Mouse (Mus musculus) midbrain, embryonic 13.5 days (tissue): ENCODE measurements around the gene Dnttip1. TPM values are rescaled to one million over a fixed set of nuclear protein-coding genes. Genes with fewer than 3 reads are reported as not detected.

Experiments
- ATAC-seq: fragments of 200-750 bp; cut with Nextera tagmentation; 2 replicates; pipeline ENCODE4 v1.8.0; 2017; ENCODE audit warnings: mild to moderate bottlenecking, moderate TSS enrichment, moderate library complexity
- H3K27ac ChIP-seq: fragments of 300-500 bp; sonication (generic); 2 replicates; pipeline ENCODE4 v1.5.1; 2015; ENCODE audit warnings: inconsistent platforms, mild to moderate bottlenecking, moderate library complexity
- H3K27me3 ChIP-seq: fragments of 300-500 bp; sonication (generic); 2 replicates; pipeline ENCODE4 v1.6.1; 2015; ENCODE audit warnings: mild to moderate bottlenecking, inconsistent platforms
- H3K36me3 ChIP-seq: fragments of 300-500 bp; sonication (generic); 2 replicates; pipeline ENCODE4 v1.6.1; 2015; ENCODE audit warnings: mild to moderate bottlenecking, inconsistent platforms
- H3K4me1 ChIP-seq: fragments of 300-500 bp; sonication (generic); replicated peaks from 2 replicates; pipeline ENCODE4 v1.6.1; 2015; ENCODE audit warnings: inconsistent platforms
- H3K4me2 ChIP-seq: fragments of 300-500 bp; sonication (generic); replicated peaks from 2 replicates; pipeline ENCODE4 v1.6.1; 2015; ENCODE audit warnings: moderate library complexity, mild to moderate bottlenecking, inconsistent platforms
- H3K4me3 ChIP-seq: fragments of 300-500 bp; sonication (generic); replicated peaks from 2 replicates; pipeline ENCODE4 v1.5.1; 2015; ENCODE audit warnings: mild to moderate bottlenecking, inconsistent platforms
- H3K9ac ChIP-seq: fragments of 300-500 bp; sonication (generic); replicated peaks from 2 replicates; pipeline ENCODE4 v1.6.1; 2015; ENCODE audit warnings: mild to moderate bottlenecking, inconsistent platforms
- H3K9me3 ChIP-seq: fragments of 300-500 bp; sonication (generic); 2 replicates; pipeline ENCODE4 v1.6.1; 2016; ENCODE audit warnings: mild to moderate bottlenecking, inconsistent platforms
- WGBS: fragments of 180-500 bp; shearing (Covaris S2); methylation state at CpG from one replicate; pipeline ENCODE4 v1.1.7; 2015; 5-methylcytosine and 5-hydroxymethylcytosine counted together
- polyA plus RNA-seq: library from polyadenylated mRNA; unstranded; fragments of >200 nt; fragmentation: Nextera tagmentation; extraction: Ambion mirVana; gene quantifications from 2 replicates; pipeline ENCODE4 v1.2.1, GENCODE M21; 2015

Dnttip1 gene
- polyA plus RNA-seq, 1 experiment from 2014 or later, result 65.4 TPM

DNA sequence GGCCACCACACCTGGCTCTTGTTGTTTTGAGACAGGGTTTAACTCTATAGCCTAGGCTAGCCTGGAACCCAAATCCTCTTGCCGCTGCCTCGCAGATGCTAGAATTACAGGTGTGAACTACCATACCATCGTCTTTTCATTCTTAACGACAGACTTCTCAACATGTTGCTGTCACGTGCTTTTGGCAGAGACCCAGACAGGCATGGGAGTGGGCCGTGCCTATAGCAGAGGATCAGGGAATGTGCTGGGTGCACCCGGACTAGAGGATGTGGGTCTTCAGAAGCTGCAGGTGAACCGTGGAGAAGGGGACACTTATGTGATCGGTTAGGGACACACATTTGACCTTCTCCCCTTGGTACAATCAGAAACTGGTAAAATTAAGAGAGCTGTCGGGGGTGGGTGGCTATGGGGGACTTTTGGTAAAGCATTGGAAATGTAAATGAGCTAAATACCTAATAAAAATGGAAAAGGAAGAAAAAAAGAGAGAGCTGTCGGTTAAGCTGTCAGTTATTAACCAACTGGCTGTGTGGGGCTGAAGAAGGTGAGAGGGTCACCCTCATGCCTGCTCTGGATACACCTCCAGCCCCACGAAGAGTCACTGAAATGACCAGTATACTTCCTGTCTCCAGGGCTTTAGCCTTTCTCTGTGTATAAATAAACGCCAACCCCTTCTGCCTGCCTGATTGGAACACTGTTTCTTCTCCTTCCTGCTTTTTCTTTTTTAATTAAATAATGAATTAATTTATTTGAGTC lies 54.6 kb downstream of the Dnttip1 start:
- WGBS, result 96% methylated on average over 13 of the region's 13 CpGs
- H3K36me3 ChIP-seq, result peaks cover 60% of the 10 kb centered on the region
- no peak overlapping the region for H3K4me2 ChIP-seq
- no peaks in the 10 kb centered on the region for H3K27me3 ChIP-seq
- no peak overlapping the region for H3K4me3 ChIP-seq
- H3K4me1 ChIP-seq, result peaks cover 19% of the 10 kb centered on the region
- no peak for ATAC-seq
- no peak overlapping the region for H3K9ac ChIP-seq
- H3K9me3 ChIP-seq, result no peaks in the 10 kb centered on the region
- H3K27ac ChIP-seq, result no peak overlapping the region

DNA sequence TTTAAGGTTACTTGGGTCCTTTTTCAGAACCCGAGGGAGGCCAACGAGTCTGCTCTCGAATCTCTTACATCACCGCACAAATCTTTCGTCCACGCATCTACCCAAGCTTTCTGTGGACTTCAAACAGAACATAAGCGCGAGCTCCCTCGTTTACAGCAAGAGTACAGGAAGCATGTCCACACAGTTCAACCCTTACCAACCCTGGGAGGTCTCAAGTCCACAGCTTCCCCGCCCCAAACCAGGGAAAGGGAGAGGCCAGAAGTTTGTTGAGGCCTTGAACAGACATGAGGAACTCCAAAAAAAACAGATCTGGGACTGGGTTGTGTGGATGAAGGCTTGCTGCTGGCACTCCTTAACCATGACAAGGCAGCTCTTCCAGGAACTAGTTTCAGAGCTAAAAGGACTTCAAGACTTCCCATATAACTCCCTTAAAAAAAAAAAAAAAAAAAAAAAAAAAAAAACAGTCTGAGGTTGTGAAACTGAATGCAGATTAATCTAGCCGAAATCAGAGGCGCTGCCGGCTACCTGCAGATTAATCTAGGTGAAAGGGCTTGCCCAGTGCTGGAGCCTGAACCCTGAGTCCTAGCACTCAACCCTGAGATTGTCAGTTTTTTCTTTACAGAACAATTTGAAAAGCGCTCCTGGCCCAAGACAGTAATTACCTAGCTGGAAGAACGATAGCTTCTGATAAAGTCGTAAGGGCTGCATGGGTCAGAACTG lies 57.6 kb downstream of the Dnttip1 start:
- peak overlapping the region; percentile 72 for H3K4me2 ChIP-seq
- ATAC-seq, result no peak
- peak overlapping the region; percentile 85 for H3K4me3 ChIP-seq
- peak overlapping the region; percentile 82 for H3K9ac ChIP-seq
- peaks cover 37% of the 10 kb centered on the region for H3K36me3 ChIP-seq
- no peaks in the 10 kb centered on the region for H3K9me3 ChIP-seq
- H3K4me1 ChIP-seq, result peaks cover 38% of the 10 kb centered on the region
- H3K27me3 ChIP-seq, result no peaks in the 10 kb centered on the region
- no peak overlapping the region for H3K27ac ChIP-seq
- WGBS, result 94% methylated on average over 16 of the region's 16 CpGs

DNA sequence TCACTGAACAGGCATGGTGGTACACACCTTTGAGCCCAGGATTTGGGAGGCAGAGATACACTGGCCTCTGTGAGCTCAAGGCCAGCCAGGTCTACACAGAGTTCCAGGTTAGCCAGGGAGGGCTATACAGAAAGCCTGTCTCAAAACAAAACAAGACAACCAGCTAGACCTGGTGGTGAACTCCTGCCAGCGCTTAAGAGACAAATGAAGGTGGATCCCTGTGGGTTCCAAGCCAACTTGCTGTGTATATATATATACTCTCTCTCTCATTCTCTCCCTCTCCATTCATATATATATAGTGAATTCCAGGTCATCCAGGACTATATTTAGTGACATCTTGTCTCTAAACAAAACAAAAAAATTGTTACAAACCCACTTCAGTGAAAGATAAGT lies 58.1 kb downstream of the Dnttip1 start:
- Histone ChIP-seq H3K9ac (peak overlapping the region; percentile 82), H3K27me3 (no peaks in the 10 kb centered on the region), H3K9me3 (no peaks in the 10 kb centered on the region), H3K27ac (no peak overlapping the region), H3K36me3 (peaks cover 38% of the 10 kb centered on the region), H3K4me3 (peak overlapping the region; percentile 85), H3K4me2 (peak overlapping the region; percentile 72), H3K4me1 (peaks cover 38% of the 10 kb centered on the region)
- ATAC-seq, result no peak
- WGBS, result 66% methylated on average over 1 of the region's 1 CpGs

DNA sequence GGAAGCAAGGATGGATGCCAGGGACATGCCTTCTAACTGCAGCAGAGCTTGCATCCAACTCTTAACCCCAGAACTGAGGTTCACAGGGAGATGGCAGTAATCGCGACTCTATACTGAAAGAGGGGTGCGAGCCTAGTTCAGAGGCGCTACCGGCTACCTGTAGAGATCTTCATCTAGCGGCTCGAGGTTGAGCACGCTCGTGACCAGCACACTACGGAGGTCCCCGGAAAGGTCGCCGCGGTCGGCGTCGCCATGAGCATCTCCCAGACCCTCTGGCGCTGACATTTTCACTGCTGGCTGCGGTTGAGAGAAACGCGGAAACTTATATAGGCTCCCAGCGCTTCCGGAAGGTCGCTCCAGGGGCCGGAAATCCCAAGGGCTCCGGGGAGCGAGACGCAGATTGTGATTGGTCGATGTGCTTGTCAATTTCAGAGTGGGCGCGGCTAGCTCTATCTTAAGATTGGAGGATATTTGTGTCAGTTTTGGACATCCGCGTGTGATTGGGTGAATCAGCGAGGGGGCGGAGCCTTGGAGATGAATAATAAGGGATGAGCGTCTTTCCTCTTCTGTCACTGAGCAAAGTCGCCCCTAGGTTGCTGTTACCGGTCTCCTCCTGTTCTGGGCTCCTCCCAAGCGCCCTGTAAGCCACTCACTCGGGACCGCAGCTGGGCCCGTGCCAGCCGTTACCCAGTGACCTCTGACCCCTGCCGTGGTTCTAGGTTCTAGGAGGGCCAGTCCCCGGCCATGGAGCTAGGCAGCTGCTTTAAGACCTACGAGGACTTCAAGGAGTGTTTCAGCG lies 58.9 kb downstream of the Dnttip1 start, which contains the start of the genes Acot8 and Zswim3:
Gene Acot8, minus strand, starts transcription at position 350 of the 799 bp plus-strand sequence.
Gene Zswim3, plus strand, starts transcription at position 566 of the 799 bp plus-strand sequence.
- peak within 1 kb of the TSS; percentile 82 for H3K9ac ChIP-seq
- WGBS, result under 1% methylated on average over 47 of the region's 47 CpGs
- peaks cover 38% of the 10 kb centered on the region for H3K4me1 ChIP-seq
- H3K9me3 ChIP-seq, result no peaks in the 10 kb centered on the region
- H3K36me3 ChIP-seq, result peaks cover 38% of the 10 kb centered on the region
- peak within 1 kb of the TSS; percentile 85 for H3K4me3 ChIP-seq
- peak within 1 kb of the TSS; percentile 90 for H3K27ac ChIP-seq
- peak within 1 kb of the TSS; percentile 77 for H3K4me2 ChIP-seq
- peak; percentile 97 for ATAC-seq
- H3K27me3 ChIP-seq, result no peaks in the 10 kb centered on the region

DNA sequence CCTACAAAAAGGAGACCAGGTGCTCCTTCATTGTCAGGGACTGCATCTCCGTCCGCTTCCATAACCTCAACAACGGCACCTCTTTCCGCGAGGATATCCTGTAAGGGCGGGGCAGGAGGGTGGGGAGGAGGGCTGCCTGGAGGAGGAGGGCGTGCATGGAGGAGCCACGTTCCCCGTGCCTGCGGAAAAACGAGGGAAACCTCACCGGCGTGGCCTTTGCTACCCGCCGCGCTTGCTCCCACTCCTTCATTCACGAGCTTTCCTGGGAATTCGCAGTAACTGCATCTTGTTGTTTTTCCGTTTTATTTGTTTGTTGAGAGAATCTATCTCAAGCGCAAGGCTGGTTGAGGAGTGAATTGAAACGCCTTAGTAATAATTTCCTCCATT lies 59.5 kb downstream of the Dnttip1 start:
- no peaks in the 10 kb centered on the region for H3K9me3 ChIP-seq
- peak overlapping the region; percentile 77 for H3K4me2 ChIP-seq
- peak; percentile 72; the same call in 1 of the 2 replicates for ATAC-seq
- H3K36me3 ChIP-seq, result peaks cover 35% of the 10 kb centered on the region
- H3K27me3 ChIP-seq, result no peaks in the 10 kb centered on the region
- peaks cover 38% of the 10 kb centered on the region for H3K4me1 ChIP-seq
- under 1% methylated on average over 21 of the region's 21 CpGs for WGBS
- peak overlapping the region; percentile 85 for H3K4me3 ChIP-seq
- H3K9ac ChIP-seq, result peak overlapping the region; percentile 82
- H3K27ac ChIP-seq, result peak overlapping the region; percentile 90

DNA sequence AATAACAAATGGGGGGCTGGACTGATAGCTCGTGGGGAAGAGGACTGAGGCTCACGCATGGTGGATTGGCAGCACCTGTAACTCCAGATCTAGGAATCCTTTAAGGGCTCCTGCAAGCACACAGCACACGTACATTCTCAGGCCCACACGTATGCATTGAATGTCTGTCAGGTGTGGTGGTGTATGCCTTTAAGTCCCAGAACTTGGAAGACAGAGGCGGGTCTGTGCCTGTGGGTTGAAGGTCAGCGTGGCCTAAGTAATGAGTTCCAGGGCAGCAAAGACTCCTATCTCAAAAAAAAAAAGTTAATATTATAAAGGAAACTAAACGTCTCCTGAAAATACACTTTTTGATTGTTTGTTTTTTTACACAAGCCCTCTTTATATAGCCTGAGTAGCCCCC lies 60.8 kb downstream of the Dnttip1 start:
- Histone ChIP-seq H3K9me3 (no peaks in the 10 kb centered on the region), H3K4me3 (no peak overlapping the region), H3K27me3 (no peaks in the 10 kb centered on the region), H3K27ac (no peak overlapping the region), H3K9ac (no peak overlapping the region), H3K4me1 (peaks cover 38% of the 10 kb centered on the region), H3K4me2 (peak overlapping the region; percentile 77), H3K36me3 (peaks cover 23% of the 10 kb centered on the region)
- ATAC-seq, result no peak
- WGBS, result 89% methylated on average over 7 of the region's 7 CpGs

DNA sequence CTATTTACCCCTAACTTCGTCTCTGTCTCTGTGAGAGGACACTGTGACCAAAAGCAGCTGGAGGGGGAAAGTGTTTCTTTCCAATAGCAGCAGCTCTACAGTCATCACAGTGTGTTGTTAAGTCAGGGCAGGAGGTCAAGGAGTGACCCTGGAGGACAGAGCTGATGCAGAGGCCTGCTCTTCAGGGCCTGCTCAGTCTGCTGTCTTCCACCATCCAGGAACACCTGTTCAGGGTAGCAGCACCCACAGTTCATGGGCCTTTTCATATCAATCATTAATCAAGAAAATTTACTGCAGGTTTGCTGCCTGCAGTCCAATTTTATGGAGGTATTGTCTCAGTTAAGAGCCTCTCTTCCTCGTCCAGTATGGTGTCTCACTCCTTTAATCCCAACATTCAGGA lies 67.8 kb downstream of the Dnttip1 start:
- WGBS, result 63% methylated on average over 2 of the region's 2 CpGs
- ATAC-seq, result no peak

DNA sequence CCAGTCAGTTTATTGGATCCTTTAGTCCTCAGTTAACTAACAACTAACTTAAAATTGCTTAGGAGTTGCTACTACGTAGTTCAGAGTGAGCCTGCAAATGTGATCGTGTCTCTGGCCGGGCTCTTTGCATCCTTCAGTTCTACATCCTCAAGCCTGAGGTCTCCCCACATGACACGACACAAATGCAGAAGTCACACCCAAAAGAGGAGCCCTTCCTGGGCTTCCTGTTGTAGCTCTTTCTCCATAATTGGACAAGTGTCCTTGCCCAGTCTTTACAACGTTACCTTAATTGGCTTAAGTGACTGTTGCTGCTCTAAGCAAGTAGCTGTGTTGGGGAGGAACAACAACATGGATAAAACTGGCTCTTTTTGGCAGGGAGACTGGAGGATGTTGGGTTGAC lies 69.6 kb downstream of the Dnttip1 start:
- Histone ChIP-seq H3K27ac (no peak overlapping the region), H3K4me2 (no peak overlapping the region), H3K9ac (no peak overlapping the region), H3K4me3 (no peak overlapping the region), H3K9me3 (no peaks in the 10 kb centered on the region), H3K4me1 (no peaks in the 10 kb centered on the region), H3K36me3 (peaks cover 29% of the 10 kb centered on the region), H3K27me3 (no peaks in the 10 kb centered on the region)
- ATAC-seq, result no peak
- 93% methylated on average over 5 of the region's 5 CpGs for WGBS

More for the DNA sequence above, 67.8 kb downstream of the Dnttip1 start:
- no peaks in the 10 kb centered on the region for H3K4me1 ChIP-seq
- no peak overlapping the region for H3K9ac ChIP-seq
- H3K27me3 ChIP-seq, result no peaks in the 10 kb centered on the region
- no peak overlapping the region for H3K27ac ChIP-seq
- H3K4me3 ChIP-seq, result no peak overlapping the region
- H3K9me3 ChIP-seq, result no peaks in the 10 kb centered on the region
- no peak overlapping the region for H3K4me2 ChIP-seq
- H3K36me3 ChIP-seq, result peaks cover 32% of the 10 kb centered on the region

DNA sequence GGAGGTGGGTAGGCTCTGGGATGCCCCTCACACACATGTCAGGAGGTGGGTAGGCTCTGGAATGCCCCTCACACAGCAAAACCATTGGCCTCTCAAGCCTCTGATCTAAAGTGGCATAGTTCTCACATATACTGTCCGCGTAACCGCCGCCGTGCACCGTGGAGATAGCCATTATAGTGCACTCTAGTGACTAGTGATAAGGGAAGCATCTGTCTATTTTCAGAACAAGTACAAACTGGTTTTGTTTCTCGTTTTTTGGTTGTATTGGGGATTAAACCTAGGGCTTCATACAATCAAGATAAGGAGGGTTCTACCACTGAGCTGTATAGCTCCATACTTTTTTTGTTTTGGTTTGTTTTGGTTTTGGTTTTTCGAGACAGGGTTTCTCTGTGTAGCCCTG lies 70.0 kb downstream of the Dnttip1 start:
- H3K4me3 ChIP-seq, result no peak overlapping the region
- H3K4me1 ChIP-seq, result no peaks in the 10 kb centered on the region
- no peak overlapping the region for H3K9ac ChIP-seq
- H3K27me3 ChIP-seq, result no peaks in the 10 kb centered on the region
- H3K9me3 ChIP-seq, result no peaks in the 10 kb centered on the region
- no peak for ATAC-seq
- no peak overlapping the region for H3K27ac ChIP-seq
- H3K36me3 ChIP-seq, result peaks cover 34% of the 10 kb centered on the region
- WGBS, result 90% methylated on average over 8 of the region's 8 CpGs
- no peak overlapping the region for H3K4me2 ChIP-seq

DNA sequence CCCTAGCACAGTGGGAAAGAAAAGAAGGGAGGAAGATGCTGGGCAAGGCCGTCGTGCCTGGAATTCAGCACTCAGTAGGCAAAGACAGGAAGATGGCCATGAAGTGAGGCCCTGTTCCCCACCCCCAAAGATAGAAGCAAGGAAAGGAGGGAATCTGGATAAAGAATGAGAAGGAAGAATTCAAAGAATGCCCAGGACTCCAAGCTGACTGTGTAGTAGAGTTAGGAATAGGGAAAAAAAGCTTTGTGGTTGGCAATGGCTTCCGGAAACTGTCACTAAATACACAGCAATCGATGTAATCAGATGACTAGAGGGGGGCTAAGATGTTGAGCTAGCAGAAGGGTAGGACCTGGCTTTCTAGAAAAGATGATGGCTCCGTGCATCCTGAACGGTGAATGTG lies 71.4 kb downstream of the Dnttip1 start:
- no peaks in the 10 kb centered on the region for H3K9me3 ChIP-seq
- no peak overlapping the region for H3K4me2 ChIP-seq
- 90% methylated on average over 6 of the region's 6 CpGs for WGBS
- peaks cover 5% of the 10 kb centered on the region for H3K4me1 ChIP-seq
- H3K27ac ChIP-seq, result no peak overlapping the region
- no peak for ATAC-seq
- H3K4me3 ChIP-seq, result no peak overlapping the region
- H3K27me3 ChIP-seq, result no peaks in the 10 kb centered on the region
- H3K9ac ChIP-seq, result no peak overlapping the region
- peaks cover 44% of the 10 kb centered on the region for H3K36me3 ChIP-seq

DNA sequence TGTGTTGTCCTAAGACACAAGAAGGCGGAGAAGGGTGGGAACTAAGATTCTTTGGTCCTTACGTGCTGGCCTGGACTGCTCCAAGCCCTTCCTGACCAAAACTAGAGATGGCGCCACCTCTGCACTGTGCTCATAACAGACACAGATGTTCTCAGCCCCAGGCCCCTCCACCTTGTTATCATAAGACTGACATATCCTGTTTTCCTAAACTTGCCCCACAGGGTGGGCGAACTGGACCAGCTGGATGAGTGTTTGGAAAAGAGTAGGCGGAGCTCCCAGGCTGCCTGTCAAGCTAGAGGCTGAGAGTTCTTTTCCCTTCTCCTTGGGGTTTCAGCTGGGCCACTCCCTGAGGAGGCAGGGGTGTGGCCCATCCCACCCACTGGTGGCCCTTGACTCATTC lies 71.9 kb downstream of the Dnttip1 start:
- H3K36me3 ChIP-seq, result peaks cover 42% of the 10 kb centered on the region
- 86% methylated on average over 5 of the region's 5 CpGs for WGBS
- no peak overlapping the region for H3K4me3 ChIP-seq
- no peak overlapping the region for H3K9ac ChIP-seq
- no peak overlapping the region for H3K27ac ChIP-seq
- H3K27me3 ChIP-seq, result no peaks in the 10 kb centered on the region
- peaks cover 8% of the 10 kb centered on the region for H3K4me1 ChIP-seq
- H3K9me3 ChIP-seq, result no peaks in the 10 kb centered on the region
- ATAC-seq, result no peak
- no peak overlapping the region for H3K4me2 ChIP-seq
